Mouse (Mus musculus) stomach, embryonic 15.5 days (tissue): Measurements from ENCODE around the gene Ebf1. TPM values are rescaled to one million over a fixed set of nuclear protein-coding genes. Genes with fewer than 3 reads are reported as not detected.

Experiments
- ATAC-seq: fragments of 200-750 bp; cut with Nextera tagmentation; 2 replicates; pipeline ENCODE4 v1.8.0; 2017; ENCODE audit warnings: low read depth, moderate number of reproducible peaks, moderate TSS enrichment; ENCODE audit not compliant: insufficient read depth, low FRiP score
- H3K27ac ChIP-seq: fragments of 300-500 bp; sonication (generic); 2 replicates; pipeline ENCODE4 v1.5.1; 2015; ENCODE audit warnings: mild to moderate bottlenecking, inconsistent platforms
- H3K27me3 ChIP-seq: fragments of 300-500 bp; sonication (generic); replicated peaks from 2 replicates; pipeline ENCODE4 v1.6.1; 2015; ENCODE audit warnings: inconsistent platforms
- H3K36me3 ChIP-seq: fragments of 300-500 bp; sonication (generic); 2 replicates; pipeline ENCODE4 v1.6.1; 2015; ENCODE audit warnings: inconsistent platforms
- H3K4me1 ChIP-seq: fragments of 300-500 bp; sonication (generic); 2 replicates; pipeline ENCODE4 v1.6.1; 2015; ENCODE audit warnings: inconsistent platforms
- H3K4me2 ChIP-seq: fragments of 300-500 bp; sonication (generic); 2 replicates; pipeline ENCODE4 v1.6.1; 2015; ENCODE audit warnings: mild to moderate bottlenecking, inconsistent platforms
- H3K4me3 ChIP-seq: fragments of 300-500 bp; sonication (generic); replicated peaks from 2 replicates; pipeline ENCODE4 v1.5.1; 2015; ENCODE audit warnings: inconsistent platforms
- H3K9ac ChIP-seq: fragments of 300-500 bp; sonication (generic); 2 replicates; pipeline ENCODE4 v1.6.1; 2015; ENCODE audit warnings: inconsistent platforms
- H3K9me3 ChIP-seq: fragments of 300-500 bp; sonication (generic); 2 replicates; pipeline ENCODE4 v1.6.1; 2016; ENCODE audit warnings: inconsistent platforms
- WGBS: fragments of 180-500 bp; shearing (Covaris S2); methylation state at CpG from one replicate; pipeline ENCODE4 v1.1.7; 2015; 5-methylcytosine and 5-hydroxymethylcytosine counted together
- polyA plus RNA-seq: library from polyadenylated mRNA; unstranded; fragments of >200 nt; fragmentation: Nextera tagmentation; extraction: Ambion mirVana; gene quantifications from 2 replicates; pipeline ENCODE4 v1.2.1, GENCODE M21; 2015

Ebf1 gene
- polyA plus RNA-seq, 1 experiment from 2014 or later = 12.2 TPM

GRCm38 (mm10) chr11:44975151-44975550, 358.0 kb downstream of the Ebf1 start:
- H3K27me3 ChIP-seq = no peaks in the 10 kb centered on the region
- no peak overlapping the region for H3K4me3 ChIP-seq
- H3K9ac ChIP-seq = no peak overlapping the region
- ATAC-seq = no peak
- 52% methylated on average over 2 of the region's 2 CpGs for whole genome bisulfite sequencing
- no peaks in the 10 kb centered on the region; the same call in 1 of the 2 replicates for H3K4me1 ChIP-seq
- H3K27ac ChIP-seq = no peak overlapping the region
- H3K36me3 ChIP-seq = no peaks in the 10 kb centered on the region
- H3K4me2 ChIP-seq = no peak overlapping the region
- no peaks in the 10 kb centered on the region for H3K9me3 ChIP-seq

DNA sequence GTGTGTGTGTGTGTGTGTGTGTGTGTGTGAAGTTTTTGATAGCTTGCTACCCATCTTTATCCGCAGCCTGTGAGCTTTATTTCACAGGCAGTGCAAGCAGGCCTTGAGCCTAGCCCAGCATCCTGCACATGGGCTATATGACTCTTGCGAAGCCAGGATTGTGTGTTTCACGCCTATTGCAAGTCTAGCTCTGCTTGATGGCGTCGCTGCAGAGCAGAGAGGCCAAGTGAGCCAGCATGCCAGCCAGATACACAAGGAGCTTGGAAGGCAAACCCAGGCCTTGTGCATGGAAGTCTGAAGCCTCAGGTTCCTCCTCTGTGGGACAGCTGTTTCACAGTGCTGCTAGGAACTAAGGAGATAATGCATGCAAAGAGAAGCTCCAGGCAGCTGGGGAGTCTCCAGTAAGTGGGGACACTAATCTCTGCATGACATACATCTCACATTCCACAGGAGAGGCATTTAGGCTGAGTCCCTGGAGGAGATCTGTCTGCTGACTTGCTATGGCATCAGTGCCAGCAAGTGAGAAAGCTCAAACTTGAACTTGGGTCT, 359.2 kb downstream of the Ebf1 start:
- no peaks in the 10 kb centered on the region for H3K36me3 ChIP-seq
- no peak for ATAC-seq
- H3K27ac ChIP-seq = 0 out of 2 replicates have a peak overlapping the region, but pooled peaks have one; percentile 6
- 76% methylated on average over 5 of the region's 5 CpGs for WGBS
- no peaks in the 10 kb centered on the region; the same call in 1 of the 2 replicates for H3K4me1 ChIP-seq
- H3K4me3 ChIP-seq = no peak overlapping the region
- no peaks in the 10 kb centered on the region for H3K27me3 ChIP-seq
- no peaks in the 10 kb centered on the region for H3K9me3 ChIP-seq
- no peak overlapping the region for H3K9ac ChIP-seq
- H3K4me2 ChIP-seq = no peak overlapping the region

DNA sequence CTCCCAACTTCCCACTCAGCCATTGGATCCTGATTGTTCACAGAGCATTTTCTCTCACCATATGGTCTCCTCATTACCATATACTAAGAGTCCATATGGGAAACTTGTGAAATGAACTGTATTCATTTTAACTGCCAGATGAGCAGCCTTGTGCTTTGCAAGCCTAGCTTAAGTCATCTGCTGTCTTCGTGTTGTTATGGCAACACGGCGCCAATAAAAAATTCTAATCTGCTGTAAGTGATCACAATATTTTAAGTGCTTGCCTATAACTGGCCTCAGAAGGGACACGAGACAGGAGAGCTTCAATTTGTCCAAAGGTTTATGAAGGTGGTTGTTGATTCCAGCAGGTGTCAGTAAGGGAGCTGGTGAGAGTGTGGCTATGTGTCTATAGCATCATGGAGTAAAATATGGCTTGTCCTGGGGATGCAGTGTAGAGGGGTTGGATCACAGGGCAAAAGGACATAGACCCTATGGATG, 360.8 kb downstream of the Ebf1 start:
- Histone ChIP-seq H3K27me3 (no peaks in the 10 kb centered on the region), H3K27ac (no peak overlapping the region), H3K4me3 (no peak overlapping the region), H3K4me1 (no peaks in the 10 kb centered on the region; the same call in 1 of the 2 replicates), H3K9me3 (no peaks in the 10 kb centered on the region), H3K4me2 (no peak overlapping the region), H3K36me3 (no peaks in the 10 kb centered on the region), H3K9ac (no peak overlapping the region)
- ATAC-seq = no peak
- 69% methylated on average over 4 of the region's 4 CpGs for WGBS

GRCm38 (mm10) chr11:44979391-44979790, 362.3 kb downstream of the Ebf1 start:
- H3K9ac ChIP-seq = no peak overlapping the region
- H3K4me3 ChIP-seq = no peak overlapping the region
- H3K27me3 ChIP-seq = no peaks in the 10 kb centered on the region
- no peaks in the 10 kb centered on the region for H3K9me3 ChIP-seq
- H3K27ac ChIP-seq = no peak overlapping the region
- no peaks in the 10 kb centered on the region; the same call in 1 of the 2 replicates for H3K4me1 ChIP-seq
- no peaks in the 10 kb centered on the region for H3K36me3 ChIP-seq
- WGBS = 47% methylated on average over 5 of the region's 5 CpGs
- no peak for ATAC-seq
- no peak overlapping the region for H3K4me2 ChIP-seq

- Histone ChIP-seq H3K4me1 (no peaks in the 10 kb centered on the region; the same call in 1 of the 2 replicates), H3K27ac (no peak overlapping the region), H3K4me2 (no peak overlapping the region), H3K36me3 (no peaks in the 10 kb centered on the region), H3K9me3 (no peaks in the 10 kb centered on the region), H3K4me3 (no peak overlapping the region), H3K9ac (no peak overlapping the region), H3K27me3 (no peaks in the 10 kb centered on the region)
- 66% methylated on average over 9 of the region's 9 CpGs for WGBS
- ATAC-seq = no peak
These were observed 365.1 kb downstream of the Ebf1 start for GRCm38 (mm10) chr11:44982225-44982624.

DNA sequence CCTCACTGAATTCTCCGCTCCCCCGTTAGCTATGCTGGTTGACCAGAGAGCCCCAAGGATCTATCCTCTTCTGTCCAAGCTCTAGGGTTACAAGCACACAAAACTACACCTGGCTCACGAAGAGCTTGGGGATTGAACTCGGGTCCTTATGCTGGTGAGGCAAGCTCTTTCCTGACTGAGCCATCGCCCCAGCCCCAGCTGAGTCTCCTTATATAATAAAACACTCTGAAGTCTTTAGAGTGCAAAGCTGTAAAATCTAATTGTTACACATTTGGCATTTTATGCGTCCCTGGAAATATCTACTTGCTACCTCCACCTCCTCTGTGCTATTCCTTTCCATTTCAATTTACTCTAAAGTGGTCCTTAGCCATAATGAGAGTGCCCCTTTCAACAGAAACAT, 366.8 kb downstream of the Ebf1 start:
- Histone ChIP-seq H3K27me3 (no peaks in the 10 kb centered on the region), H3K27ac (no peak overlapping the region), H3K4me2 (no peak overlapping the region), H3K36me3 (no peaks in the 10 kb centered on the region), H3K4me1 (no peaks in the 10 kb centered on the region; the same call in 1 of the 2 replicates), H3K9me3 (no peaks in the 10 kb centered on the region), H3K4me3 (no peak overlapping the region), H3K9ac (no peak overlapping the region)
- 89% methylated on average over 6 of the region's 6 CpGs for WGBS
- no peak for ATAC-seq

DNA sequence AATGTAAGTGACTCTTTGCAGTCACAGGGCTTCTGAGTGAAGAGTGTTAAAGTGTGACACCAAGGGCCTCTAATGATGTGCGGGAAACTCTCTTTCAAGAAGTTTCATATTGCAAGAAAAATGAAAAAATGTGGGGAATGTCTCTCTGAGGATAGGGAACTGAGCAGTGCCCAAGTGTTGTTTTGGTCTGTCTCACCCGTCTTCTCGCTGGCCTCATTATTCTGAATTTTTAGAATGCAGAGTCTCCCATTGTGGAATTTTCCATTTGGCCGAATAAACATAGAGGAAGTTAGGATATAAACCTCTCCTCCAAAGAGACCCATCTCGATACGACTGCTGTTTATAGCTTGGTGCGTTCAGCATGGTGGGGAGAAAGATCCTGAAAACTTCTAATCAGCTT, 367.3 kb downstream of the Ebf1 start:
- H3K9me3 ChIP-seq = no peaks in the 10 kb centered on the region
- ATAC-seq = no peak
- H3K9ac ChIP-seq = no peak overlapping the region
- H3K4me1 ChIP-seq = no peaks in the 10 kb centered on the region
- 50% methylated on average over 7 of the region's 7 CpGs for WGBS
- no peaks in the 10 kb centered on the region for H3K36me3 ChIP-seq
- no peak overlapping the region for H3K4me3 ChIP-seq
- H3K27ac ChIP-seq = no peak overlapping the region
- H3K27me3 ChIP-seq = no peaks in the 10 kb centered on the region
- H3K4me2 ChIP-seq = no peak overlapping the region

GRCm38 (mm10) chr11:44987796-44988195, 370.7 kb downstream of the Ebf1 start:
- no peaks in the 10 kb centered on the region for H3K36me3 ChIP-seq
- H3K4me1 ChIP-seq = no peaks in the 10 kb centered on the region
- H3K4me3 ChIP-seq = no peak overlapping the region
- 37% methylated on average over 4 of the region's 4 CpGs for WGBS
- H3K27ac ChIP-seq = no peak overlapping the region
- H3K9me3 ChIP-seq = no peaks in the 10 kb centered on the region
- H3K27me3 ChIP-seq = no peaks in the 10 kb centered on the region
- H3K9ac ChIP-seq = no peak overlapping the region
- H3K4me2 ChIP-seq = no peak overlapping the region
- ATAC-seq = no peak

GRCm38 (mm10) chr11:45002681-45003286, 385.7 kb downstream of the Ebf1 start:
- H3K27me3 ChIP-seq = no peaks in the 10 kb centered on the region
- 58% methylated on average over 5 of the region's 5 CpGs for WGBS
- no peak overlapping the region for H3K4me2 ChIP-seq
- ATAC-seq = no peak
- H3K9ac ChIP-seq = no peak overlapping the region
- H3K9me3 ChIP-seq = no peaks in the 10 kb centered on the region
- no peak overlapping the region for H3K27ac ChIP-seq
- no peaks in the 10 kb centered on the region for H3K36me3 ChIP-seq
- H3K4me3 ChIP-seq = no peak overlapping the region
- H3K4me1 ChIP-seq = no peaks in the 10 kb centered on the region

DNA sequence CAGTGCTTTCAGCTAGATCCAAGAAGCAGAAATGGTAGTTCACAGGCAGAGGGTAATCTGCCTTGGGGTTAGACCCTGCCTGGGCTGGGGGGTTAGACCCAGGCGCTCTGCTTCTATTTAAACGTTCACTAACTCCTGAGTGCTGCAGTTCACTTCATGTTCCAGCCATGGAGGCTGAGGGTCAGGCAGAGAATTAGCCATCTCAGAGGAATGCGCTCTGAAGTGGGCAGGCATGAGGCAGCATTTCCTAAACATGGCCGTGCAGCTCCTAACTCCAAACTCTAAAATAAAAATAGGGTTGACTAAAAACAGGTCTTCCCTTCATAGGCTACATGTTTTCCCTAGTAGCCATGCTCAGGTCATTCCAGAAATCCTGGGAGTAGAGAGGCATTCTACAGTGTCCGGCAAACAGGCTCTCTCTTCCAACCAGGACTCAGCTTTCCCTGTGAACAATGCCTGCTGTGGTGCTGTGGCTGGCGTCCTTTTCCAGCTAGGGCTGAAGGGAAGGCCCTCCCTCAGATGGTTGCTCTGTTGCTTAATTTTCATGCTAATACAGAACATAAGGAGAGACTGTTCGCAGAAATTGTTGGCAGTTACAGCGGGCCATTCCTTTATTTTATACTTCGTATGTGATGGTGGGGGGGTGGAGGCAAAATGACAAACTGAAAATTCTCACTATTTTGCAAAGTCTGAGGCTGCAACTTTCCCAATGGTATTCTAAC, 386.8 kb downstream of the Ebf1 start:
- ATAC-seq = no peak
- no peak overlapping the region for H3K9ac ChIP-seq
- H3K27me3 ChIP-seq = 0 out of 2 replicates have a peak, but pooled peaks cover under 1% of the 10 kb centered on the region
- H3K4me1 ChIP-seq = 0 out of 2 replicates have a peak, but pooled peaks cover 2% of the 10 kb centered on the region
- no peaks in the 10 kb centered on the region for H3K36me3 ChIP-seq
- 59% methylated on average over 9 of the region's 9 CpGs for WGBS
- H3K9me3 ChIP-seq = no peaks in the 10 kb centered on the region
- no peak overlapping the region for H3K4me2 ChIP-seq
- H3K4me3 ChIP-seq = no peak overlapping the region
- no peak overlapping the region for H3K27ac ChIP-seq

GRCm38 (mm10) chr11:45007311-45007710, 390.2 kb downstream of the Ebf1 start:
- no peak for ATAC-seq
- Histone ChIP-seq H3K4me2 (no peak overlapping the region), H3K9ac (no peak overlapping the region), H3K4me1 (0 out of 2 replicates have a peak, but pooled peaks cover 2% of the 10 kb centered on the region), H3K9me3 (no peaks in the 10 kb centered on the region), H3K4me3 (no peak overlapping the region), H3K27me3 (0 out of 2 replicates have a peak, but pooled peaks cover 2% of the 10 kb centered on the region), H3K27ac (no peak overlapping the region), H3K36me3 (no peaks in the 10 kb centered on the region)
- 77% methylated on average over 11 of the region's 11 CpGs for WGBS

GRCm38 (mm10) chr11:45008078-45008477, 391.0 kb downstream of the Ebf1 start:
- no peak for ATAC-seq
- H3K27me3 ChIP-seq = 0 out of 2 replicates have a peak, but pooled peaks cover 2% of the 10 kb centered on the region
- 0 out of 2 replicates have a peak overlapping the region, but pooled peaks have one; percentile 17 for H3K4me3 ChIP-seq
- 0 out of 2 replicates have a peak, but pooled peaks cover 2% of the 10 kb centered on the region for H3K4me1 ChIP-seq
- no peaks in the 10 kb centered on the region for H3K9me3 ChIP-seq
- WGBS = 4% methylated on average over 7 of the region's 7 CpGs
- no peaks in the 10 kb centered on the region for H3K36me3 ChIP-seq
- peak overlapping the region; percentile 51 for H3K4me2 ChIP-seq
- no peak overlapping the region for H3K9ac ChIP-seq
- no peak overlapping the region for H3K27ac ChIP-seq
